Mouse (Mus musculus) forebrain, embryonic 13.5 days (tissue): ENCODE data around the gene Tnfrsf23. TPM values are rescaled to one million over a fixed set of nuclear protein-coding genes. Genes with fewer than 3 reads are reported as not detected.
"Not testable (repeated sequence)": the region's sequence is repeated elsewhere in the genome, so short reads cannot be mapped to it uniquely, and the experiment has no call there.

Experiments
- ATAC-seq: fragments of 200-750 bp; cut with Nextera tagmentation; 2 replicates; pipeline ENCODE4 v1.8.0; 2017
- H3K27ac ChIP-seq: fragments of 300-500 bp; sonication (generic); 2 replicates; pipeline ENCODE4 v1.5.1; 2015; ENCODE audit warnings: inconsistent platforms, mild to moderate bottlenecking, moderate library complexity
- H3K27me3 ChIP-seq: fragments of 300-500 bp; sonication (generic); 2 replicates; pipeline ENCODE4 v1.6.1; 2015; ENCODE audit warnings: mild to moderate bottlenecking, inconsistent platforms
- H3K36me3 ChIP-seq: fragments of 300-500 bp; sonication (generic); 2 replicates; pipeline ENCODE4 v1.6.1; 2015; ENCODE audit warnings: mild to moderate bottlenecking, inconsistent platforms; ENCODE audit not compliant: poor library complexity, severe bottlenecking
- H3K4me1 ChIP-seq: fragments of 300-500 bp; sonication (generic); 2 replicates; pipeline ENCODE4 v1.6.1; 2015; ENCODE audit warnings: inconsistent platforms
- H3K4me2 ChIP-seq: fragments of 300-500 bp; sonication (generic); 2 replicates; pipeline ENCODE4 v1.6.1; 2015; ENCODE audit warnings: inconsistent platforms, mild to moderate bottlenecking, moderate library complexity
- H3K4me3 ChIP-seq: fragments of 300-500 bp; sonication (generic); 2 replicates; pipeline ENCODE4 v1.5.1; 2015; ENCODE audit warnings: mild to moderate bottlenecking, inconsistent platforms
- H3K9ac ChIP-seq: fragments of 300-500 bp; sonication (generic); 2 replicates; pipeline ENCODE4 v1.6.1; 2015; ENCODE audit warnings: mild to moderate bottlenecking, inconsistent platforms
- H3K9me3 ChIP-seq: fragments of 300-500 bp; sonication (generic); replicated peaks from 2 replicates; pipeline ENCODE4 v1.6.1; 2016; ENCODE audit warnings: inconsistent platforms
- WGBS: fragments of 180-500 bp; shearing (Covaris S2); methylation state at CpG from one replicate; pipeline ENCODE4 v1.1.7; 2015; 5-methylcytosine and 5-hydroxymethylcytosine counted together
- polyA plus RNA-seq: library from polyadenylated mRNA; unstranded; fragments of >200 nt; fragmentation: Nextera tagmentation; extraction: Ambion mirVana; gene quantifications from 2 replicates; pipeline ENCODE4 v1.2.1, GENCODE M21; 2015

Tnfrsf23 gene
- polyA plus RNA-seq, 1 experiment from 2014 or later, result 0.61 TPM

GRCm38 (mm10) chr7:143680836-143681235, 4.8 kb downstream of the Tnfrsf23 start:
- not testable (repeated sequence) for H3K9ac ChIP-seq, ATAC-seq, H3K4me3 ChIP-seq, H3K9me3 ChIP-seq, H3K36me3 ChIP-seq, H3K4me2 ChIP-seq, H3K27ac ChIP-seq, H3K4me1 ChIP-seq
- H3K27me3 ChIP-seq, result peaks cover 14% of the 10 kb centered on the region; the same call in 1 of the 2 replicates
- WGBS, result 63% methylated on average over 2 of the region's 2 CpGs

- ATAC-seq, H3K4me2 ChIP-seq, H3K4me3 ChIP-seq, H3K4me1 ChIP-seq, H3K27ac ChIP-seq, H3K9ac ChIP-seq, H3K9me3 ChIP-seq, H3K36me3 ChIP-seq, H3K27me3 ChIP-seq: not testable (repeated sequence)
- 81% methylated on average over 2 of the region's 2 CpGs for WGBS
These were observed 6.0 kb downstream of the Tnfrsf23 start for GRCm38 (mm10) chr7:143679650-143680049.

- Histone ChIP-seq H3K36me3 (no peaks in the 10 kb centered on the region), H3K4me1 (no peaks in the 10 kb centered on the region), H3K9ac (no peak overlapping the region), H3K27ac (no peak overlapping the region), H3K9me3 (no peaks in the 10 kb centered on the region), H3K27me3 (no peaks in the 10 kb centered on the region), H3K4me2 (no peak overlapping the region), H3K4me3 (no peak overlapping the region)
- no peak for ATAC-seq
These were observed 19.0 kb downstream of the Tnfrsf23 start for GRCm38 (mm10) chr7:143666427-143667311.

GRCm38 (mm10) chr7:143663470-143663869, 22.2 kb downstream of the Tnfrsf23 start:
- ATAC-seq, result no peak
- WGBS, result 86% methylated on average over 2 of the region's 2 CpGs
- Histone ChIP-seq H3K27ac (no peak overlapping the region), H3K4me3 (no peak overlapping the region), H3K9ac (no peak overlapping the region), H3K36me3 (no peaks in the 10 kb centered on the region), H3K4me2 (no peak overlapping the region), H3K27me3 (no peaks in the 10 kb centered on the region), H3K4me1 (no peaks in the 10 kb centered on the region), H3K9me3 (no peaks in the 10 kb centered on the region)

- no peak overlapping the region for H3K4me2 ChIP-seq
- no peaks in the 10 kb centered on the region for H3K27me3 ChIP-seq
- ATAC-seq, result no peak
- H3K36me3 ChIP-seq, result no peaks in the 10 kb centered on the region
- H3K4me3 ChIP-seq, result no peak overlapping the region
- H3K9ac ChIP-seq, result no peak overlapping the region
- no peak overlapping the region for H3K27ac ChIP-seq
- no peaks in the 10 kb centered on the region for H3K9me3 ChIP-seq
- no peaks in the 10 kb centered on the region for H3K4me1 ChIP-seq
These were observed 24.9 kb downstream of the Tnfrsf23 start for GRCm38 (mm10) chr7:143660797-143661196.

- not testable (repeated sequence) for H3K9me3 ChIP-seq, H3K9ac ChIP-seq, H3K27me3 ChIP-seq, H3K27ac ChIP-seq, H3K4me1 ChIP-seq, H3K36me3 ChIP-seq
- WGBS, result 48% methylated on average over 10 of the region's 10 CpGs
- Histone ChIP-seq H3K4me3 (peak overlapping the region; percentile 71), H3K4me2 (peak overlapping the region; percentile 87)
- ATAC-seq, result peak; percentile 48; the same call in 1 of the 2 replicates
These were observed 35.8 kb downstream of the Tnfrsf23 start for GRCm38 (mm10) chr7:143649769-143650346.

- H3K9ac ChIP-seq, result peak within 1 kb of the TSS; percentile 79
- 2% methylated on average over 39 of the region's 39 CpGs for WGBS
- peak within 1 kb of the TSS; percentile 71 for H3K4me3 ChIP-seq
- no peaks in the 10 kb centered on the region for H3K36me3 ChIP-seq
- ATAC-seq, result peak; percentile 99
- no peak within 1 kb of the TSS for H3K27ac ChIP-seq
- no peaks in the 10 kb centered on the region for H3K27me3 ChIP-seq
- H3K9me3 ChIP-seq, result peaks cover 5% of the 10 kb centered on the region; the same call in 1 of the 2 replicates
- H3K4me1 ChIP-seq, result no peaks in the 10 kb centered on the region
- H3K4me2 ChIP-seq, result peak within 1 kb of the TSS; percentile 87
These were observed 36.5 kb downstream of the Tnfrsf23 start, which contains the start of gene Tnfrsf22 for GRCm38 (mm10) chr7:143649034-143649768. Tnfrsf22 (minus strand) TSS chr7:143649661.

- not testable (repeated sequence) for H3K9ac ChIP-seq, H3K27ac ChIP-seq, H3K4me3 ChIP-seq, ATAC-seq, H3K27me3 ChIP-seq, H3K4me1 ChIP-seq, H3K36me3 ChIP-seq, H3K4me2 ChIP-seq, H3K9me3 ChIP-seq
- 87% methylated on average over 2 of the region's 2 CpGs for WGBS
These were observed 41.7 kb downstream of the Tnfrsf23 start for GRCm38 (mm10) chr7:143643949-143644348.

GRCm38 (mm10) chr7:143636674-143637073, 49.0 kb downstream of the Tnfrsf23 start:
- Histone ChIP-seq H3K4me3 (no peak overlapping the region), H3K4me2 (no peak overlapping the region), H3K4me1 (no peaks in the 10 kb centered on the region), H3K9me3 (no peaks in the 10 kb centered on the region), H3K27me3 (no peaks in the 10 kb centered on the region), H3K36me3 (no peaks in the 10 kb centered on the region), H3K27ac (no peak overlapping the region), H3K9ac (no peak overlapping the region)
- ATAC-seq, result no peak
- 91% methylated on average over 1 of the region's 1 CpGs for WGBS

GRCm38 (mm10) chr7:143631503-143631902, 54.2 kb downstream of the Tnfrsf23 start:
- Histone ChIP-seq H3K27me3 (no peaks in the 10 kb centered on the region), H3K4me3 (no peak overlapping the region), H3K4me2 (no peak overlapping the region), H3K9ac (no peak overlapping the region), H3K36me3 (no peaks in the 10 kb centered on the region), H3K4me1 (no peaks in the 10 kb centered on the region), H3K9me3 (no peaks in the 10 kb centered on the region), H3K27ac (no peak overlapping the region)
- WGBS, result 79% methylated on average over 2 of the region's 2 CpGs
- ATAC-seq, result no peak

GRCm38 (mm10) chr7:143629501-143629900, 56.2 kb downstream of the Tnfrsf23 start:
- Histone ChIP-seq H3K4me1 (no peaks in the 10 kb centered on the region), H3K4me3 (no peak overlapping the region), H3K9ac (no peak overlapping the region), H3K27ac (no peak overlapping the region), H3K27me3 (no peaks in the 10 kb centered on the region), H3K9me3 (no peaks in the 10 kb centered on the region), H3K4me2 (no peak overlapping the region), H3K36me3 (no peaks in the 10 kb centered on the region)
- ATAC-seq, result no peak
- WGBS, result 83% methylated on average over 1 of the region's 1 CpGs

- no peaks in the 10 kb centered on the region for H3K9me3 ChIP-seq
- H3K4me3 ChIP-seq, result no peak within 1 kb of the TSS
- H3K9ac ChIP-seq, result no peak within 1 kb of the TSS
- no peak for ATAC-seq
- no peaks in the 10 kb centered on the region for H3K27me3 ChIP-seq
- no peaks in the 10 kb centered on the region for H3K36me3 ChIP-seq
- no peaks in the 10 kb centered on the region for H3K4me1 ChIP-seq
- H3K4me2 ChIP-seq, result no peak within 1 kb of the TSS
- no peak within 1 kb of the TSS for H3K27ac ChIP-seq
- WGBS, result 83% methylated on average over 1 of the region's 1 CpGs
These were observed 57.1 kb downstream of the Tnfrsf23 start, which contains the start of gene Tnfrsf26 for GRCm38 (mm10) chr7:143628540-143628939. Tnfrsf26 (minus strand) TSS chr7:143628722.
